Comparison of ENCODE assay signal across 7 mouse cellular contexts in the genomic region with DNA sequence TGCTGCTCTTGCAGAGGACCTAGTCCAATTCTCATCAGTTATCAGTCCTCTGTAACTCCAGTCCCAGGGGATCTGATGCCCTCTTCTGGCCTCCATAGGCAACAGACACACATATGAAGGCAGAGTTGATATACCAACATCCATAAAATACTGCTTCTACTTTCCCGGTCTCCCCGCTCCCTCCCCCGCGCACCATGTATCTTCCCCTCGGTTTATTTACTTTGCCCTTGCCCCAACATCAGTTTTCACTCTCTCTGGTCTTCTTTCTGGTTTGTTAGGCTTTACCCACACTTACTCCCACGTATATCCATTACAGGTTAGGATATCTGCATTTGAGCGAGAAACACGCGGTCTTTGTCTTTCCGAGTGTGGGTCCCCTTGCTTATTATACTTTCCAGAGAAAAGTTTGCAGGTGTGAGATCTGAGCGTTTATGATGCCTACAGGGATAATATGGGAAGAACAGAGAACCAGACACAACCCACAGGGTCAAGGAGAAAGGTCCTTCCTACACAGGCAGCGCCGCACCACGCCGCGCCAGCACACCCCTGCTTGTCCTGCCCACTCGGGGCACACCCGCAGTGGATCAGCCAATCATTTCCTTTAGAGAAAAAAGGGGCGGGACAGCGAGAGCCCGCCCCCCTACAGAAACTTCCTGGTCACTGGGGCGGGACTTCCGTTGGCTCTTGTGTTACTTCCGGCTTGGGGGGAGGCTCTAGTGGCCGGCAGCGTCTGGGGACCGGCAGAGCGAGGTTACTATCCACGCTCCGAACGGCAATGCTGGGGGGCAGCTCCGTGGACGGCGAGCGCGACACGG. TPM values are rescaled to one million over a fixed set of nuclear protein-coding genes. Genes with fewer than 3 reads are reported as not detected.
A peak's percentile ranks its signal among the peaks of the same experiment; 100 is the strongest.
DNase-seq lines count a peak whose midpoint lies in the region; ATAC-seq lines count a peak whose summit lies in the region.

Gene Eif2ak1 (plus strand): TSS at position 673 of the 815 bp plus-strand sequence.

- H3K27ac ChIP-seq in embryonic facial prominence, embryonic 11.5 days (replicated peaks; ENCODE audit: low read depth, low read length), result no peak within 1 kb of the TSS; the same call in 1 of the 2 replicates
- peak within 1 kb of the TSS; percentile 81 for H3K27ac ChIP-seq in limb, embryonic 10.5 days
- H3K27ac ChIP-seq in midbrain, embryonic 13.5 days, result peak within 1 kb of the TSS; percentile 75

- ATAC-seq in embryonic facial prominence, embryonic 11.5 days (replicated peaks; ENCODE audit: insufficient number of reproducible peaks, low FRiP score, low TSS enrichment, low read depth), result peak; percentile 99
- ATAC-seq in granulocyte monocyte progenitor cell, adult 5-6 weeks (replicated peaks; ENCODE audit: poor library complexity, severe bottlenecking), result peak; percentile 97
- peak; percentile 99 for ATAC-seq in midbrain, embryonic 13.5 days

- H3K9ac ChIP-seq in embryonic facial prominence, embryonic 11.5 days (replicated peaks; ENCODE audit: low read length), result peak within 1 kb of the TSS; percentile 74
- H3K9ac ChIP-seq in midbrain, embryonic 13.5 days (replicated peaks), result peak within 1 kb of the TSS; percentile 91

- WGBS in embryonic facial prominence, embryonic 11.5 days, result under 1% methylated on average over 37 of the region's 37 CpGs
- WGBS in limb, embryonic 10.5 days, result under 1% methylated on average over 37 of the region's 37 CpGs
- WGBS in midbrain, embryonic 13.5 days, result under 1% methylated on average over 37 of the region's 37 CpGs

- DNase-seq in adrenal gland, postnatal 14 days, result peak; percentile 95
- DNase-seq in embryonic facial prominence, embryonic 11.5 days (ENCODE audit: low spot score), result peak; percentile 97
- peak; percentile 93 for DNase-seq in kidney, adult 11 months
- peak; percentile 96 for DNase-seq in limb, embryonic 10.5 days (ENCODE audit: low spot score)
- peak; percentile 89 for DNase-seq in spleen, adult 12 weeks (ENCODE audit: low spot score)

- H3K4me1 ChIP-seq in embryonic facial prominence, embryonic 11.5 days (ENCODE audit: control insufficient read depth, insufficient read depth, low read length), result no peaks in the 10 kb centered on the region
- peaks cover 10% of the 10 kb centered on the region for H3K4me1 ChIP-seq in limb, embryonic 10.5 days
- peaks cover 18% of the 10 kb centered on the region for H3K4me1 ChIP-seq in midbrain, embryonic 13.5 days (replicated peaks)

- H3K4me2 ChIP-seq in embryonic facial prominence, embryonic 11.5 days (ENCODE audit: low read depth, low read length), result peak within 1 kb of the TSS; percentile 73
- peak within 1 kb of the TSS; percentile 70 for H3K4me2 ChIP-seq in midbrain, embryonic 13.5 days (replicated peaks)

- no peaks in the 10 kb centered on the region for H3K27me3 ChIP-seq in embryonic facial prominence, embryonic 11.5 days (ENCODE audit: control insufficient read depth, insufficient read depth, low read length)
- no peaks in the 10 kb centered on the region for H3K27me3 ChIP-seq in limb, embryonic 10.5 days (ENCODE audit: low read depth, poor library complexity, severe bottlenecking)
- no peaks in the 10 kb centered on the region for H3K27me3 ChIP-seq in midbrain, embryonic 13.5 days

- H3K4me3 ChIP-seq in embryonic facial prominence, embryonic 11.5 days (ENCODE audit: low read depth, low read length), result peak within 1 kb of the TSS; percentile 76
- H3K4me3 ChIP-seq in limb, embryonic 10.5 days, result peak within 1 kb of the TSS; percentile 78
- peak within 1 kb of the TSS; percentile 86 for H3K4me3 ChIP-seq in midbrain, embryonic 13.5 days (replicated peaks)

- no peaks in the 10 kb centered on the region for H3K9me3 ChIP-seq in embryonic facial prominence, embryonic 11.5 days (replicated peaks; ENCODE audit: control insufficient read depth, low read length)
- no peaks in the 10 kb centered on the region for H3K9me3 ChIP-seq in limb, embryonic 10.5 days (replicated peaks)
- no peaks in the 10 kb centered on the region for H3K9me3 ChIP-seq in midbrain, embryonic 13.5 days

- no peaks in the 10 kb centered on the region for H3K36me3 ChIP-seq in embryonic facial prominence, embryonic 11.5 days (replicated peaks; ENCODE audit: control insufficient read depth, insufficient read depth, low read depth, low read length)
- no peaks in the 10 kb centered on the region for H3K36me3 ChIP-seq in limb, embryonic 10.5 days
- no peaks in the 10 kb centered on the region for H3K36me3 ChIP-seq in midbrain, embryonic 13.5 days

RNA-seq across cellular contexts. Expression of gene Eif2ak1, which starts in this region (rescaled TPM):
- 33.1 and 34.2 TPM in 2 replicates for total RNA-seq in adrenal gland, postnatal 14 days (2021)
- polyA plus RNA-seq in embryonic facial prominence, embryonic 11.5 days (2014; fragmentation: Nextera tagmentation; extraction: Ambion mirVana), result 54.2 and 56.4 TPM in 2 replicates
- 28.4 and 29.7 TPM in 2 replicates for total RNA-seq in granulocyte monocyte progenitor cell, adult 5-6 weeks (2014; fragmentation: Nextera tagmentation)
- total RNA-seq in granulocyte monocyte progenitor cell, adult 5-6 weeks (2017), result 35.6 and 36.3 TPM in 2 replicates
- polyA plus RNA-seq in limb, embryonic 10.5 days (2016; fragmentation: Nextera tagmentation; extraction: Ambion mirVana), result 46.0 and 51.7 TPM in 2 replicates
- polyA plus RNA-seq in midbrain, embryonic 13.5 days (2015; fragmentation: Nextera tagmentation; extraction: Ambion mirVana), result 44.9 and 46.3 TPM in 2 replicates
